Mouse (Mus musculus): ENCODE measurements around the gene Fbxo39.

GRCm38 (mm10) chr11:72324431-72324830 lies 10.2 kb downstream of the Fbxo39 start:
- TF ChIP-seq POLR2A (IDR thresholded peaks at IDR 0.05; ENCODE audit: control insufficient read depth, low read depth, low read length) (no peak), CTCF (IDR thresholded peaks at IDR 0.05; ENCODE audit: control insufficient read depth, insufficient read depth, insufficient replicate concordance, low read depth, low read length) (no peak)
